Mouse (Mus musculus): ENCODE measurements around the gene Phf20.
A peak's percentile ranks its signal among the peaks of the same experiment; 100 is the strongest.
"Not testable (repeated sequence)": the region's sequence is repeated elsewhere in the genome, so short reads cannot be mapped to it uniquely, and the experiment has no call there.

Gene Phf20

DNA sequence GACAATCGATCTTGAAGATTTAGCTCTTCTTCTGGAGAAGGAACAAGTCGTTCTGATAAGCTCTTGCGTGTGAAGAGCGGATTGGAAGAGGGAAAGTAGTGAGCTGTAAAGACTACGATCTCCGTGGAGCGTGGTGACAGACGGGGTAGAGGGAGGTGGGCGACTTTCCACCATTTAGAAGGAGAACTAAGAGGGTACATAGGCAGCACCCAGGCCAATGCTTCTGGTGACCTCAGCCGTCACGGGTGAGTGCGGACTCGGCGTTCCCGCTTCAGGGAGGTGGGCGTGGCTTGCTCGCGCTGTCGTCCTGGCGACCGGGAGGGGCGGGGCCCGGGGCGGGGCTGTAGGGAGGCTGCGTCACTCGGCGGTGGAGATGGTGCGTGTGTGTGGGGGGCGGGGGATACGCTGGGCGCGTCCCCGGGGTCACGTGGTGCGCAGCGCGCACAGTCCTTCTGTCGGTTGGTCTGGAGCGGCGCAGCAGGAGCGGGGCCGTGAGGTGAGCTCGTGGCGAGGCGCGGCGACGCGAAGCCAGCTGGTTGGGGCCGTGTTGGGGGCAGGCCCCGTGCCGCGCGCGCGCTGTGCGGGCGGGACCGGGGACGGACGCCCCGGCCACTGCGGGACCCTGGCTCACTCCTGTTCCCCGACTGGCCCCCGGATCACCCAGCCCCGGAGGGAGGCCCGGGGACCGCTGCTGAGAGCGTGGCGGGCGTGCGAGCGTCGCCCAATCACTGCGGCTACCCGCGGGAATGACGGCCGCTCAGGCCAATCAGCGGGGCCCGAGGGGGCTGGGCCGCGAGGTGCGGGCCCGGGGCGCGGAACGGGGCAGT lies at the start of gene Phf20:
Gene Phf20 (plus strand): TSS at position 165 of the 827 bp plus-strand sequence.
- DNase-seq (ENCODE audit: extremely low read depth, low read depth): peak; percentile 72

DNA sequence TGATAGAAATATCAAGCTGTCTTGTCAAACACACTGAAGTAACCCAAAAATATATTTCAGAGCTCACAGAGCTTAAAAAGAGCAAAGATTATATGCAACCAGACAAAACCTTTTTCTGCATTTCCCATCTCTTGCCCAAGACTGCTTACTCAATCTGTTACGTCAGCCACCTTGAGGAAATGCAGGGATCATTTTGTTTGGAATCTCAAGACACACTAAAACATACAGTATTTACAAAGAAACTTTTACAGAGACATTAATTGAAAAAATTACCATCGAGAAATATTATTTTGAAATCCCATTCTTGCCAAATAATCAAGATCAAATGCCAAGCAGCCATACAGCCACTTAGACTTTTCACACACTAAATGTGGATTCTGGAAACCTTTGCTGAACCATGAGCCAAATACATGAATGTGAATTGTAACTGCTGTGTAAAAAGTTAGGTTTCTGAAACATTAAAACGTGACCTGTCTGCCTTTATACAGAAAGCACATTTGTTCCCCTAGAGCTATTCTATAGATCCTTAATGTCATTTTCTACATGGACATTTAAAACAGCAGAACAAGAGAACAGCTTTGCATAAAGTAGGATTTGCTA lies 48.9 kb upstream of the Phf20 start:
- DNase-seq (ENCODE audit: extremely low read depth, low read depth): no peak

DNA sequence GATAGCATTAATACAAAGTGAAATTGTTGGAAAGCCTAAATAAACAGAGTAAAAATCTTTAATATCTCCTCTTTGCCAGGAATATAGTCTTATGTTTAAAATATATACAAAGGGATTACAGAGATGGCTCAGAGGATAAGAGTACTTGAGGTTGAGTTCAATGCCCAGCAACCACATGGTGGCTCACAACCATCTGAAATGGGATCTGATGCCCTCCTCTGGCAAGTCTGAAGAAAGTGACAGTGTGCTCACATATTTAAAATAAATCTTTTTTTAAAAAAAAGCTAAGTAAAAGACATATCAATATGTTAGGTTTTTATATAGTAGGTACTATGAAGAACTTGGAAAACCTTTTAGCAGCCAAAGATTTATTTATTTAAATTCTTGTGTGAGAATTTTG lies 44.7 kb upstream of the Phf20 start:
- no peak for DNase-seq (ENCODE audit: extremely low read depth, low read depth)

DNA sequence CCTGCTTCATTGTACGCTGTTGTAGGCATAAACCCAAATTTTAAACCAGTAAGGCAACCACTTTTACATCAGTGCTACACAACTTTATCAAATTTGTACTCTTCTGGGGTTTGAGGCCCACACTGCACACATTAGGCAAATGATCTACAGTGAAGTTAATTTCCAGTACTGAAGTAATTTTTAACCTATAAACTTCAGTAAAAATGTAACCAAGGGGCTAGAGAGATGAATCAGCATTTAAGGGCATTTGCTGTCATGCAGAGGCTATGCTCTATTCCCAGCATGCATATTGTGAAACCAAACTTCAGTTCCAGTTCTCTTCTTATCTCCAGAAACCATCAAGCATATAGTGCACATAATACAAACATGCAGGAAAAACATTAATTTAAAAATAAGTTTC lies 30.8 kb upstream of the Phf20 start:
- no peak for DNase-seq (ENCODE audit: extremely low read depth, low read depth)

DNA sequence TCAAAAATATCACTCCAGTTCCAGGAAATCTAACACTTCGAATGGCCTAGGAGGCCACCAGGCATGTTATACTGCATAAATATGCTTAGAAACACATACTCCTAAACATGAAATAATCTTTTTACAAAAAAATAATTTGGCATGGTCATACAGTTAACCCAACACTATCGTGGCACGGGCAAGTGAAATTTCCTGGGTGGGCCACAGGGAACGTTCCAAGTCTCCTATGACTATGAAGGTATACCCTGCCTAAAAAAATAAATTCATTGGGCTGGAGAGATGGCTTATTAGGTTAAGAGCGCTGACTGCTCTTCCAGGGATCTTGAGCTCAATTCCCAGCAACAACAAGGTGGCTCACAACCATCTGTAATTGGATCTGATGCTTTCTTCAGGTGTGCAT lies 29.7 kb upstream of the Phf20 start:
- no peak for DNase-seq (ENCODE audit: extremely low read depth, low read depth)

DNA sequence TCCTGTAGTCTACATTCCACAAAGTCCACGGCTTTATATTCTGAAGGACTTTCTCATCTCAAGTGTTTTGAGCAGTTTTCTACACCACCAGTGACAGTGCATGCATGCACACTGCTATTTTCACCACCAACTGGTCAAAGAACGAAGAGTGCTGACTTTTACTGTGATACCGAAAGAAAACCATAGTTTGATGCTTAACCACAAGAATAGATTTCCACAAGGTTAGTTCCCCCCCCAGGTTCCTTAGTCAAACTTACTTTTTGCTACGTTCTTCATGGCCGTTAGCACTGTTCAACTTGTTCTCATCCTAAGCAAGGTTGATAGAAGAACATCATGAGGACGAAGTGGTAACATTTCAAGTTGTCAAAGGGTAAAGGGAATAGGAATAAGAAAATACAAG lies 19.2 kb upstream of the Phf20 start:
- no peak for DNase-seq (ENCODE audit: extremely low read depth, low read depth)

DNA sequence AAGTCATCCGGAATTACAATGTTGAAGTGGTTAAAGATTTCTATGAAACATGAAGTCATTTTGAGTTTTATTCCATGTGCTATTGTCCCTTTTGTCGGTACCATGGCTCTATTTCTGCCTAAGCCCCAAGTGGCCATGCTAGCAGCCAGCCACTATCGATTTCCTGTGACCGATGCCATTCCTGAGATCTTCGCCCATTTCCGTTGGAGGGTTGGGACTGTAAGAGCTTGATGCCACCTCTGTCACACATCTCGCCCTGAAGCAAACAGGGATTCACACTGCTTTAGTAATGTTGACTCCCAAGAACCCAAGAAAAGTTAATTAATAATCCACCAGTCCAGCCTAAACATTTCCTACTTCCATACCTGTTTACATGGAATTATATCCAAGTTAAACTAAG lies 18.6 kb upstream of the Phf20 start:
- no peak for DNase-seq (ENCODE audit: extremely low read depth, low read depth)

DNA sequence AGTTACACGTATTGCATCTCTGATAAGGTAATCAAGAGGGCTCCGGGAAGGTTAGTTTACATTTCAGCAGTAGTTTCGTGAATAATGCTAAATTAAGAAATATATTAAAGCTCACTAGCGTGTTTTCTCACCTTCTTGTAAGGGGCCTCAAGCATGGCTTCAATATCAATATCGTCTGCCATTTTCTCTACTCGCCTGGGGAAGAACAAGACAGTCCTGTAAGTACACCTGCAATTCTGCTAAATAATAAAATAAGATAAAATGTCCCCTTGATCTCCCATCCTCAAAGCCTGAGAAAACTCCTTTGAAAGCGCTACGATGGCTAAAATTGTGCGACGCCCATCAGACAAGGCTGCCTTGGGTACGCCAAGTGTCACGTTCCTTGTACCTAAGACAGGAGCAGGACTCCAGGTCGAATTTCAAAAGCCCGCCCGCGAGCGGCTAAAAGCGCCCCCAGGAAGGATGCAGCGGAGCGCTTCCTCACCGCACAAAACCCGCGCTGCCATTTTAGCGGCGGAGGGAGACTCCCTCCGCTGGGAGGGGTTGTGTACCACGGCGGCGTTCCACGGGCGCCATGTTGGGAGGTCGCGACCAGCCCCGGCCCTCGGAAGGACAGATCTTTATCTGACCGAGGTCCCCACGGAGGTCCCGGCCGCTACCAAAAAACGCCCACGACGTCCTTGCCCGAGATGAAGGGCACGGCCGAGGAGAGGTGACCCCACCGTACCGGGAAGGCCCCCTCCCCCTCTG lies 17.0 kb upstream of the Phf20 start:
- peak; percentile 33 for DNase-seq (ENCODE audit: extremely low read depth, low read depth)

DNA sequence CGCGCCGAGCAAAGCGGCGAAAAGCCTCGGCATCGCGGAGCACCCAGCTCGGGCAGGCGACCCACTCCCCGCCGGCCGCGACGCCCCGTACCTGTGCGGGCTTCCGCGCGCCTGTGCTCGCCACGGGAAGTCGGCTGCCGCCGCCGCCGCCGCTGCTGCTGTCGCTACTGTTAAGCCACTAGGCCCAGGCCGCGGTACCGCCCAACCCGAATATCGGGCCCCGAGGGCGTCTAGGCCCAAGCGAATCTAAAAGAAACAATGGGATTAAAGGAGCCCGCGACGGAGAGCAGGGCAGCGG lies 16.5 kb upstream of the Phf20 start:
- DNase-seq (ENCODE audit: extremely low read depth, low read depth): no peak

DNA sequence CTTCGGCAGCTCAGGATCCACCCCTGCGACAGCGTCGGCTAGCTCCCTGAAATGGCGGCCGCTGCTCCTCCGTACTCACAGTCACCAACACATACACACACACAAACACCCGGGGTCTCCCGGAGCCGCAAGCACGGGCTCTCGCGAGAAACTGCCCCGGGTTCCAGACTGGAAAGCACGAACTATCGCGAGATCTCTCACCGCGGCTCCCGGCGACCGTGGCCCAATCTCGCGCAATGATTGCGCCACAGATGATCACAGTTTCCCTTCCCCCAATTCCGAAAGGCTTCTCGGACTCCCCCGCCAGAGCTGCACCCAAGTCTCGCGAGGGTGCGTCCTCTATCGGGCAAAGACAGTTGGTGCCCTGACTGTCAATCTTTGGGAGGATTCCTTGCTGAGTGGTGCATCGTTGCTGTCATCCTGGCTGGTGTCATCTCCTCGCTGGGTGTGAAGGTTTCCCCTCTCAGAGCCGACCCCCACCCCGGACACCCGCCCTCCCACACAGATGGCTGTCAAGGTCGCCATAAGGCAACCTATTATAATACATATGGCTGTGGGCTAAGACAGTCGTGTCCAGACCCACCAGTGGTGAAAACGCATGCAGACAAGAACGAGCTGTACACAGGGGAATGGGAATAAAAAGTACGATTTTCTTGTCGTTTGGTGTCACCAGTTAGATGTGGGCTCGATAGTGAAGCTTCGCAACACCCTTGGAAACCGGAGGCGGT lies 16.0 kb upstream of the Phf20 start, which contains the start of gene Rbm39:
Gene Rbm39 (minus strand): TSS at position 145 of the 728 bp plus-strand sequence.
- DNase-seq (ENCODE audit: extremely low read depth, low read depth): peak; percentile 99

DNA sequence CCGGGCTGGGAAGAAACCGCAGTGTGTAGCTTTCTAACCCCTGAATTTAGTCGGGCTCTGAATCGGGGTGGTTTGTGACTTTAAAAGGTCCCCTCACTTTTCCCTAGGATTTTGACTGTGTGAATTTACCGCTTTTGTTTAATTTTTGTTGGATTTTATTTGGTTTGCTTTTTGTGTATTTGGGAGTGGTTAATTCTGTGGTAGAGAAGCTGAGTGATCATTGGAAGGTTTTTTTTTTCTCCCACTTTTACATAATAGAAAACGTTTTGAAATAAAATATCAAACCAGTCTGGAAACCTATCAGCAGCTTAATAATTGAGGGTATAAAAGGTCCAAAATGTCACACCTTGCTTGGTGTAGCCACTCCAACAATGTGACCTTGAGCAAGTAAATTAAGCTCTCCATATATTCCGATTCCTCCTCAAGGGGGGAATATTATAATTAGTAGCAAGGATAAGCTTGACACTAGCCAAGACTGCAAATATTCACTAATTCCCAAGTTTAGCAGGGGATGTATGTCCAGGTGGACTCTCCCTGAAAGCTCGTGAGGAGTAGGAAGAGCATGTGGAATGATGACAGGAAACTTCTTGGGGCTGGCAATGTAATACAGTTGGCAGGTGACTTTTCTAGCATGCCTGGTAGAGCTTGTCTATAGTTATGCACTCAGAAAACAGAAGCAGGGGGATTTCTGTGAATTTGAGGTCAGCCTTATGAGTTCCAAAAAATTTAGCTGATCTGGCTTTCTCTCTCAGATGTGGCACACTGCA lies 15.3 kb upstream of the Phf20 start:
- DNase-seq (ENCODE audit: extremely low read depth, low read depth): no peak

DNA sequence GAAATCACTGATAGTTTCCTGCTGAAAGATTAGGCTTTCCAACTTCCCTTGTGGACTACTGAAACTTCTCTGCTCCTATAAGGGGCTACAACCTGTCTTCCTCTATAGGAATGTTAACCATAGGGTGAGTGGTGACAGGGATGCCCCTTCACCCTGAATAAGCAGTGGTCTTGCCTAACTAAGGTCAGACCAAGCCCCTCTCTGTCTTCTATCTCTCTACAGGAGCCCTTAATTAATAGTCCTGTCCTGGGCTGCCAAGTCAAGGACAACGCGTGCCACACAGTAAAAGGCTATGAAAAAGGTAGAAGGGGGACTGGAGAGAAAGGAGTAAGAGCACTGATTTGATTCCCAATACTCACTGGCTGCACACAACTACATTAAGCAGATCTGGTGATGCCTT lies 14.7 kb upstream of the Phf20 start:
- no peak for DNase-seq (ENCODE audit: extremely low read depth, low read depth)

DNA sequence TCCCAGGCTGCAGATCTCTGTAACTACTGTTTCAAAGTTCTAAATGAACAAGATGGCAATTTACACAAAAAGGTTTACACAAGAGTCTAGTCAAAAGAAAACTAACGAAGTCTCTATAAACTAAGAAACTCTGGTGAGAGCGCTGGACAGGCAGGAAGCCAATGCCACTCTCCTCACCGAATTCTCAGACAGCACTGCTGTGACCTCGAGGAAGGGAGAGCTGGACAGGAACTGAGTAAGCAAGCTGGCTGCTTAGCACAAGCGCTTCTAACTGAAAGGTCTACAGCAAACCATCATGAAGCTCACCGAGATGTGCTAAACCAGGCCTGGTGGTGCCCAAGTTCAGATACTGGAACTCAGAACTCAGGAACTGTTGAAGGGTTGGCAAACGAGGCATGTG lies 7.0 kb upstream of the Phf20 start:
- not testable (repeated sequence) for DNase-seq (ENCODE audit: extremely low read depth, low read depth)

DNA sequence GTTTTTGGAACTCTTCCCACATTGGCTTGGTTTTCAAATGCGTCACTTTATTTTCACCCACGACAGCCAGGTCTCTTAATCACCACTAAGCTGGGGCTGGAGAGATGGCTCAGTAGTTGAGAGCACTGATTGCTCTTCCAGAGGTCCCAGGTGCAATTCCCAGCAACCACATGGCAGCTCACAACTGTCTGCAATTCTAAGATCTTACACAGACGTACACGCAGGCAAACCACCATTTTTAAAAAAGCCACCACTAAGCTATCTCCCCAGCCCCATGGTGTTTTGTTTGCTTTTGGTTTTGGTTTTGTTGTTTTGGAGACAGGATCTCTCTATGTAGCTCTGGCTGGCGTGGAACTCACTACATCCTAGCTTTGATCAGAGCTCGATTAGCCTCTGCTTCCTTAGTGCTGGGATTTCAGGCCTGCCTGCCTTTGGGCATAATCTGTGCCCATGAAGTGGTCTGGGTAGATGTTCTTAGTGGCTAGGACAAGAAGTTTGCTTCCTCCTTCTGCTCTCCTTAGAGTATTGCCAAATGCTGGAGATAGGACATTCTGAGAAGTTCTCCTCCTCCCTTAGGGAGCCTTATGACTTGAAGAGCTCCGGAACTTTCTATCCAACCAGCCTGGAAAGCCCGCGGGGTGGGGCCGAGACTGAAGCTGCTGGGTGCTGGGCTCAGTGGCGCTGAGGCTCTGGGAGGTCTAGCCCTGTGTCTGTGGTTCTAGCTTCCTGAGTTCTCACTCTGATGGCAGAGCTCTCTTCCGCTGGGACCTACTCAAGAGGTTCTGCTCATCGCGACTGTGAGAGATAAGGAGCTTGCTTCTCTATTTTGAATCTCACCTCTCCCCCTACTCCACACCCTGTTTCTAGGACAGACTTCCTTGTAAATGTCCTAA lies 6.0 kb upstream of the Phf20 start:
- DNase-seq (ENCODE audit: extremely low read depth, low read depth): peak; percentile 96

DNA sequence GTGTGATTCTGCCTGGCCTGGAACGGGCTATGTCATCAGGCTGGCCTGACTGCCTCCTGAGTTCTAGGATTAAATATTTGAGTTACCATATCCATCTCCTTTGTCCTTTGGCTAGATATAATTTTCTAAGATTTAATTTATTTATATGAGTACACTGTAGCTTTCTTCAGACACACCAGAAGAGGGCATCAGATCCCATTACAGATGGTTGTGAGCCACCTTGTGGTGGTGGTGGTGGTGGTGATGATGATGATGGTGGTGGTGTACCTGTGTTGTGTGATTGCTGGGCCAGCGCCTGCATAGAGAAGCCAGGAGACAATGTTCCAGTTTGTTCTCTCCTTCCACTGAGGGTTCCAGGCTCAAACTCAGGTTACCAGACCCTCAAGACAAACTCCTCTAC lies 4.7 kb upstream of the Phf20 start:
- DNase-seq (ENCODE audit: extremely low read depth, low read depth): no peak

DNA sequence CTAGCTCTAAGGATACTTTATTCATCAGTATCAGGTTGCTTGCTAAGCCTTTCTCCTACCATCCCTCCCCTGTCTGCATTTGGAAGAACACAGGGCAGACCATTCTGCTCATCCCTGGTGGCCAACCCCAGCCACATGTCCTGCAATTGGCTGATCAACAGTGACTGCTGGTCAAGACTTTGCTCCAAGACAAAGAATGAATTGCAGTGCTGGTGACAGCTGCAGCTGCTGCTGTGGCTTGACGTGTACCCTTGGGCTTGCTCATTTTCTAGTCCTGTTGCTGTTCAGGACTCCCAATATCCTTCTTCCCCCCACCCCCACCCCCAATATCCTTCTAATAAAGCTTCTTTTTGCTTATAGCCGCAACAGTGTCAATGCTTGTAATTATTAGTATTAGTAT lies 4.2 kb upstream of the Phf20 start:
- DNase-seq (ENCODE audit: extremely low read depth, low read depth): no peak

DNA sequence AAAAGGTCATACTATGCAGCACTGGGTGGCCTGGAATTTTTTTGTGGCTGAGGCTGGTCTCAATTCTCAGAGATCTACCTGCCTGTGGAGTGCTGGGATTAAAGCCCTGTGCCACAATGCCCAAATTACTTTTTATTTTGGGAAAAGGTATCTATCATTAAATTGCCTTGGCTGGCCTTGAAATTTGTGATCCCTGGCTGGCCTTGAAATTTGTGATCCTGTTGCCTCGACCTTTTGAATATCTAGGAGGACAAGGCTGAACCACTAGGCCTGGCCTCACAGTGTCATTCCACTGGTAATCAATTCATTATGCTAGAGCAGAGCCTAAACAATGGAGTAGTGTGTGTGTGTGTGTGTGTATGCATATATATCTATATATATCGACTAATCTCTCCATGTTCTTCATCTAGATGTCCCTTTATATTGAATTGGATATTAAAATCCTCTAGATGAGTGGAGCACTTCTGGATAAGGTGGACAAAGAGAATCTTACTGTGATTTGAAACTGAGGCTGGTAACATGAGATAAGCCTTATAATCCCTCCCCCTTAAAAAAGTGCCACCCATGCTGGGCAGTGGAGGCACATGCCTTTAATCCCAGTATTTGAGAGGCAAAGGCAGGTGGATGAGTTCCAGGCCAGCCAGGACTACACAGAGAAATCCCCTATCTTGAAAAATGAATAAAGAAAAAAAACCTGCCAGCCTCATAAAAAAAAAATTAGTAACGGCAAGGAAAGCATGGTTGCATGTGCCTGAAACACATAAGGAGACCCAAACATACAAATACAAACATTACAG lies 3.0 kb upstream of the Phf20 start:
- DNase-seq (ENCODE audit: extremely low read depth, low read depth): no peak

DNA sequence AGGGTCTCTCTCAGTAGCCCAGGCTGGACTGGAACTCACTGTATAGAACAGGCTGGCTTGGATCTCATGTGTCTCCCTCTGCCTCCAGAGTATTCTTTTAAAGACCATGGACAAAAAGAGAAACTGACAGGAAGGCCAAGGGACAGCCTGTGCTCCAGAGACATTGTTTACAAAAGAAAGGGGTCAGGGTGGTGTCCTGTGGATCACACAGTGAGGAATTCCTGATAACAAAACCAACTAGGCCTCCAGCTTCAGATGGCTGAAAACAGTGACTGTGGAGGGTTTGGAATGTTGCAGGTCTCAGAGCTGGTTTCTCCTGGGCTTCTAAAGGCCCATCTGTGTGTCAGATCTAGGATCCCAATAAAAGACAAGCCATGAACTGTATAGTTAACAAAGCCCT lies 1.7 kb upstream of the Phf20 start:
- no peak for DNase-seq (ENCODE audit: extremely low read depth, low read depth)
